Mouse (Mus musculus): ENCODE data around the gene Tubg1. TPM values are rescaled to one million over a fixed set of nuclear protein-coding genes. Genes with fewer than 3 reads are reported as not detected.

Tubg1 gene
- total RNA-seq (2023), result 10 to 100 TPM; 14.2 to 17.4 TPM

DNA sequence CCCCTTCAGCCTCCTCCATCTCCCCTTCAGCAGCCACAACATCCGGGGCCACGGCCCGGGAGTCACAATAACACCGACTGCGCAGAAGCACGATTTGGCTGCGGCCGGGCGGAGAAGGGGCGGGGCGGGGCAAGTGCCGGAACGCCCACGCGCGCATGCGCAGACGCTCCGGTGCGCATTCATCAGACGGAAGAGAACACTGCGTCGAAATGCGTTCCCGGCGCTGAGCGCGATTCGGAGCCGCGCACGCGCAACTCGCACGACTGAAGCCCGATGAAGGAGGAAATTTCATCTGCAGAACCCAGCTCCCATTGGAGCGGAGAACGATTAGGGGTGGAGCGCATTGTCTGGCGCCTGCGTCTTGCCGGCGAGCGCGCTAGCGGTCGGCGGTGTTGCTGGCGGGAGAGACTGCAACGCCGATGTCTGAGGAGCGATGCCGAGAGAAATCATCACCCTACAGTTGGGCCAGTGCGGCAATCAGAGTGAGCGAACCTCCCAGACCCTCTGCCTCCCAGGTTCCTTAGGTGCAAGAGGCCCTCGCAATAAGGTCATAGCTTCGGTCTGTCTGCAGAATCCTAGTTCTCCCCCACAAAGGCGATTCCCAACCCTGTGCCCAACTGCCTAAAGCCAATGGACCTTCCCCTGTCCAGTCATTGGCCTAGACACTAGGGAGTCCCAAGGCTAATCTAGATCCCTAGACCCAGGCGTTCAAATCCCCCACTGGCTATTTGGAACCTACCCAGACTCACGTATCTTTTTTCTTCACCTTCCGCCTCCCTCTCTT is at the start of gene Tubg1, which contains the start of gene Retreg3:
Gene Tubg1 (plus strand): TSS at position 178 of the 784 bp plus-strand sequence.
Gene Retreg3 (minus strand): TSS at position 133 of the 784 bp plus-strand sequence.

DNA sequence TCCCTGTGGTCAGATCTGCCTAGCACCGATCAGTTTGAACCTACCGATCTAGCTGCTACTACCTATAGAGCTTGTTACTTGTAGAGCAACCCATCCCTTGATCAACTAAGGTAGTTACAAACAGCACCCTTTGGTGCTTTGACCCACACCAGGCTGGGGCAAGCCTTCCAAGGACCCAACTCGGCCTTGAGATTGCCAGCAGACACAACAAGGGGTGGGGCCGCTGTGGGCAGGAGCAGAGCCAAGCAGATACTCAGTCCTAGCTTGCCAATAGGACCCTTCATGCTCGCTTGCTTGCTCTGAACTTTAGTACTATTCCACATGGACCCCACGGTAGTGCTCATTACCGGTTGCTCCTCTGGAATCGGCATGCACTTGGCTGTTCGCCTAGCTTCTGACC is 41.6 kb upstream of the Tubg1 start, which contains the start of gene Hsd17b1:
Gene Hsd17b1 (plus strand): TSS at position 291 of the 400 bp plus-strand sequence.

DNA sequence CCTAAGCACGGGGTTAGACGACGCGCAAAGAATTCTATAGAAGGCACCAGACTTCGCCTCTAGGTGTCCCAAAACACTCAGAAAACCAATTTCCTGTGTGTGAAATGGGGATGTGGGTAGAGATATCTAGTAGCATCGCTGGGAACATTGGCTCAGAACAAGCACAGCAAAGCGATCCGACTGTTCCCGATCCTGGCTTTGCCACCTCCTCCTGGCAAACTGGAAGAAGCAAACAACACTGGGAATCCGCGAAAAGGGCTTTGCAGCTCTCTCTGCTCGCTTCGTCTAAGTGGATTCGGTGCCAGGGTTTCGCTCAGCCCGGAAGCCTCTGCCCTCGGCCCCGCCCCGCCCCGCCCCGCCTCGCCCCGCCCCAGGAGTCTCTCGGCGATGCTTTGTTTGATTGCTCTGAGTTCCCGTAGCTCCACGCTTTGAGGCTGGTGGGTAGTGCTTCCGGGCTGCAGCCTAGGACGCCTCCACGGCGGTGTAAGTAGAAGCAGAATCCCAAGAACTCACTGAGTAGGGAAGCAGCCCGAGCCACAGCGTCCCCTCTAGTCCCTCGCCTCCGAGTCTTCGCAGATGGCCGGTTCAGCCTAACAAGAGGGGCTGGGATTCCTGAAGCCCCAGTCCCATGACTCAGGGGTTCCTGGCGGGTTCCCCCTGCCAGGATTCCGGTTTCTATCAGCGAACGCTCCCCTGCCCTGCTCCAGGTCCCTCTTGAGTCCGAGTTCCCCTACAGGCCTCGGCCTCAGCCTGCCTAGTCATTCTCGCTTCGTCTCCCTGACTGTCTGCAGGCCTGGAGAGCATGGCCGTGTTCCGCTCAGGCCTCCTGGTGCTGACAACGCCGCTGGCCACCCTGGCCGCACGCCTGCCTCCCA is 37.3 kb upstream of the Tubg1 start, which contains the start of gene Coasy:
Gene Coasy (plus strand): TSS at position 358 of the 875 bp plus-strand sequence.

DNA sequence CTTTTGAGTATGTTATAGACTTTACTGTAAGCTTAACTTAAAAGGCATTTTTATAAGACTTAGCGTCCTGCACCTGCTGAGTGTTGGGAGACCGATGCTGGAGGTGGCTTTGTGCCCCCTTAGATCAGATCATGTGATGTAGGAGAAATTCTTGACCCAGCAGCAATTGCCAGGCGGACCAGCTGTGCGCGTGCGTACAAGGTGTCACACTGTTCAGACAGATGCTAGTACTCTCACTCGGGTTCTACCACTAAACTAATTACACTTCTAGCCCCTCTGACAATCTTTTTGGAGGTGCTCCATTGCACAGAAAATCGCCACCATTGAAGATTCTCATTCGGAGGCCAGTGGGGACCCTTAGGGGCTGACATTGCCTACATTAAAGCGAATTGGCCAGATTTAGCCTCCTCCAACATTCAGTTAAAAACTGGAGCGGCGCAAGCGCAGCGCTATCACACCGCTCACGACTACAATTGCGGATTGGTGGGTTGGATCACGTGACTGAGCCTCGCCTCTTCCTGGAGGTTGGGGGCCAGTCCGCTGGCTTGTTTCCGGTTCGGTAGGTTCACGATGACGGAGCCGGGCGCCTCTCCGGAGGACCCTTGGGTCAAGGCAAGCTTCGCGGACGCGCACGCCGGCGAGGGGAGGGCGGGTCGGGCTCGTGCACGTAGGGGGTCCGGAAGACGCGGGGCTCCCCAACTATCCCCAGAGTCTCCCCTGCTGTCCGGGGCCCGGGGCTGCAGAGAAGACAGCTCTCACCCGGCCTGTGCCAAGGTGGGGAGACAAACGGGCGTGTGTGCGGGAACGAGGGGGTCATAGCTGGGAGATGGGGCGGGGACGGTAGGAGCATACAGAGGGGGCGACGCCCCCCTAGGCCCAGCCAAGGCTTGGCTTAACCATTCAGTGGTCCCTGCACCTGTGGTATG is 32.7 kb upstream of the Tubg1 start, which contains the start of gene Mlx:
Gene Mlx (plus strand): TSS at position 522 of the 926 bp plus-strand sequence.

DNA sequence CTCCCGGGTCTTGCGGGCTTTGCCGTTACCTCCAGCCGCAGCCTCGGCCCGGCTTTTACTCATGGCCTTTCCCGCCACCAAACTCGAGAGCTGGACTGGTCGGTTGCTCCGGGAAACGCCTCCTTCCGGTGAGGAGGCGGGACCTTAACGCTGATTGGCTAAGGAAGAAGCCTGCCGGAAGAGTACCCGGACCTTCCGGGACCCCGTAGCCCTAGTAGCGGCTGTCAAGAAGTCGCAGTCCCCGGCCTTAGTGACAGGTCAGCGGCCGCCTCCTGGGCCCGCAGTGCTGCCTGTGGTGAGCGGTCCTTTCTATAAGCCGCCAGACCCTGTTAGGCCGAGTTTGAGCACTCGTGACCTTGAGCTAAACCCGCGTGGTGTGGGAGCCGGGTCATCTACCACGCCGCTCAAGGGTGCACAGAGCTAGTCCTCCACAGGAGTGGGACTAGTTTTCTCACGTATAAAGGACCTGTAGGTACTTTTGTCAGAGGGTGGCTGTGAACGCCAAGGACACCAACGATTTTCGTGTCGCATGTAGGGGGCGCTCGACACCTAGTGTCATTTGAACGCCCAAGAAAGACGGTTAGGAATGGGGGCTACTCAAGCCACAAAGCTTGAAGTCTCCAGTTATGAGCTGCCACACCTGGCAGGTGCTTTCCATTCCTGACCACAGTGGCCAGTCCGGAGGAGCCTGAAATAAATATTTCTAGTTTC is 24.3 kb upstream of the Tubg1 start, which contains the start of gene Psmc3ip:
Gene Psmc3ip (minus strand): TSS at position 123 of the 711 bp plus-strand sequence.

DNA sequence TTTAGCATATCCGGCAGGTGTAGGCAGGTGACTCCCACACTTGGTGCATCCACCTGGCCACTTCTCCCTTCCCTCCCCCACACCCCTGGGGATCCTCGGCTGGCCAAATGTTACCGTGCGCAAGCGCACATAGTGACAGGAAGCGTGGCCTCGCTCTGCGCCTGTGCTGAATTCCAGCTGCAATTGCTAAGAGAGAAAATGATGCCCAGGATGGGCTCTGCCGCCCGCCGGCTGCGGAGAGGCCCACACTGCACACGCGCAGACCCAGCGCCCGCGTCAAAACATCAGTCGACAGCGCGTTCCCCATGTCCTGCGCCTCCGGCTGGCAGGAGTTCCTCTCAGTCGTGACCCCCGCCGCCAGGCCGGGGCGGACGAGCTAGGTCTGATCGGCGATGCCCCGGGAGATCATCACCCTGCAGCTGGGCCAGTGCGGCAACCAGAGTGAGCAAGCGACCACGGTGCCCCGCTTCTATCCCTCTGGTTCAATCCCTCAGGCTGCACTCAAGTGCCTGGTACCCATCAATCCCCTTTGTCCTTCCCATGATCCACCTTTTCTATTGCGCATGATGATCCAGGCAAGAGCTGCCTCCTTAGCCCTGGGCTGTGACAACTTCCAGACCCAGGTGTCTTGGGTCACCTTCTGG is 36.1 kb downstream of the Tubg1 start, which contains the start of gene Tubg2:
Gene Tubg2 (plus strand): TSS at position 180 of the 644 bp plus-strand sequence.

DNA sequence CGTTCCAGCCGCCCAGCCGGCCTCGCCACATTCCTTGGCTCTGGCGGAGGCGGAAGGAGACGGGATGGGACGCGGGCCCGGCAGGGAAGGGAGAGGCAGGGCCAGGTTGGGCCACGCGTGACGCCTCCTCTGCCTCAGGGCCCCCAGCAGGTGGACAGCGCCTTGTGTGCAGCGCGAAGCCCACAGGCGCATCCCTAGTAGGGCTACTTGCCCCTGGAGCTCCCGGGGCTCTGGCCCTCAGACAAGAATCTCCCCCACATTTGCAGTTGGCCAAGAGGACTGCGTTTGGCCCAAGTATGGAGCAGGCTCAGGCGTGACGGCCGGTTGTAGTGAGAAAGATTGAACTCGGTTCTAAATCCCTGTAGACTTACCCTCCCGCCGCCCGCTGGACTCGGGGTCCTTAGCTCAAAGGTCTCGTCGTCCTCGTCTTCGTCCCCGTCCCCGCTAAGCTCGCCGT is 50.6 kb downstream of the Tubg1 start, which contains the start of gene Cntnap1:
Gene Cntnap1 (plus strand): TSS at position 170 of the 457 bp plus-strand sequence.

DNA sequence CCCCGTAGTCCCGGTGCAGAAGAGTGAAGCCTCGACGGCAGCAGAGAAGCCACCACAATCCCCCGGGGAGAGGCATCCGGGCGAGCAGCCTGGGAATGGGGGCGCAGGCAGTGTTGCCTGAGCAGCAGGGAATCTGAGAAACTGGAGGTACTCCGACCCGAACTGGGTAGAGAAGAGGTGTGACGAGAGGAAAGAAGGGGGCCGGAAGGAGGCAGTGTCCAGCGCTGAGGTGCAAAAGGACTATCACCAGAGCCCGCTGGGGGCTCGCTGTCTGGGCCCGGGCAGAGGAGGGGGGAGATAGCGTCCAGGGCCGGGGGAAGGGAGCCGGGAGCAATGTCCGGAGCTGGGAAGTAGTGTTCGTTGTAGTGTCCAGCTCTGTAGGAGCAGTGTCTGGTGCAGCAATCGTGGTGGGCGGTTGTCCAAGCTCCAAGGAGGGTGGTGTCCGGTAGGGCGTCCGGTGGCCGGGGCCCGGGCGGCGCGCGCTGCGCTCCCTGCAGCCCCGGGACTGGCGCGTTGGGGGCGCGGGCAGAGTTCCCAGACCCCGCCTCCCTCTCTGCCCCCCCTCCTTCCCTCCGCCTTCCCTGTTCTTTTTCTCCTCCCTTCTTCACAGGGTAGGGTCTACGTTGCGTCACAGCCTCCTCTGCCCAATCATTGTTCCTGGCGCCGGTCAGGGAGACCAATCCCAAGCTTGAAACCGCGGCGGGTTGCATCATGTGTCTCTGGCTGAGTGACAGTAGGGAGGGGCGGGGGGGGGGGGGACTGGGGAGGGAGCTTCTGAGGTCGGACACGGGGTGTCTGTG is 51.3 kb downstream of the Tubg1 start, which contains the start of gene Plekhh3:
Gene Plekhh3 (minus strand): TSS at position 541 of the 800 bp plus-strand sequence.

DNA sequence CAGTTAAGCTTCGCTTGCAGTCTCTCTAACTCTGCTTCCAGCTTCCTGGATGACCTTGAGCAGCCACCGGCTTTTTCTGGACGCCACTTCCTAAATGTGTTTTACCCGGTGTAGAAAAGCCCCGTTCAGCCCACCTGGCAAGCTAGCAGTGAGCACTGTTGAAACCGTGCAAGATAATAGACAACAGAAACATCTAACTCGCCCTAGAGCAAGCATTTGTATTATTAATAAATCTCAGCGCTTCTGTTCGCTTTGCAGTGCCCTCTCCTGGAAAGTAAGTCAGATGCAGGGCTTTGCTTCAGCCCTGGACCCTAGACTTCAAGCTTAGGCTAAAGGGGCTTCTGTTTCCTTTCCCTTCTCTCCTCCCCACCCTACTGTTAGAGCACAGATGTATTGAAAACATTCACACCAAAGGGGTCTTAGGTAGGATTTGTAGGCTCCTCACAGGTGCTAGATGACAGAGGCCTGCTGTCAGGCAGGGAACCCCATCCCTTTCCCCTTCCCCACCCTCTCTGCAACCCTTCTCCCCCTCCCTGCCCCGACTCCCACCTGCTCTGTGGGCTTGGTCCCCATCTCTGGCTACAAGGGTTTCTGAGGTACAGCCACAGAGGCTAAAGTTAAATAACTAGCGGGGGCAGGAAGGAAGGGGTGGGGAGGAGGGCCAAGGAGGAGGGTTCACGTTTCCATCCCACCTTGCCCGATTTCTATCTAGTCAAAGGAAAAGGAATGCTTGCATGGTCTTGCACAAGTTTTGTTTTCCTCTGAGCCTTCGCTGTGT is 55.3 kb downstream of the Tubg1 start, which contains the start of gene Ccr10:
Gene Ccr10 (minus strand): TSS at position 593 of the 778 bp plus-strand sequence.

Other genes starting within 250 kb of the Tubg1 start
- gene Stat3, start 180.4 kb upstream of the Tubg1 start, total RNA-seq (2023), result 100 to 1,000 TPM; 218 to 234 TPM
- not detected for gene Cavin1, start 149.1 kb upstream of the Tubg1 start, total RNA-seq (2023)
- 100 to 1,000 TPM in 1 of 2 experiments, 10 to 100 TPM in 1; 76.8 to 108 TPM for gene Atp6v0a1, start 110.5 kb upstream of the Tubg1 start, total RNA-seq (2023)
- gene Naglu, start 49.9 kb upstream of the Tubg1 start, total RNA-seq (2023), result 10 to 100 TPM; 18.5 to 24.4 TPM
- gene Hsd17b1, start 41.5 kb upstream of the Tubg1 start, total RNA-seq (2023), result 1 to 10 TPM; 2.2 to 2.9 TPM
- gene Coasy, start 37.4 kb upstream of the Tubg1 start, total RNA-seq (2023), result 10 to 100 TPM; 18.3 to 21.7 TPM
- 10 to 100 TPM; 36.8 to 37.6 TPM for gene Mlx, start 32.7 kb upstream of the Tubg1 start, total RNA-seq (2023)
- gene Psmc3ip, start 24.5 kb upstream of the Tubg1 start, total RNA-seq (2023), result 1 to 10 TPM; 2.9 to 3.5 TPM
- 10 to 100 TPM; 85.9 to 89.2 TPM for gene Retreg3, start within 50 bp of the Tubg1 start, total RNA-seq (2023)
- 1 to 10 TPM; 3.2 to 7.1 TPM for gene Tubg2, start 36.0 kb downstream of the Tubg1 start, total RNA-seq (2023)
- under 1 TPM; 0.21 to 0.32 TPM for gene Cntnap1, start 50.6 kb downstream of the Tubg1 start, total RNA-seq (2023)
- gene Plekhh3, start 51.4 kb downstream of the Tubg1 start, total RNA-seq (2023), result 1 to 10 TPM in 1 of 2 experiments, under 1 TPM in 1; 0.95 to 1.4 TPM
- not detected for gene Ccr10, start 55.5 kb downstream of the Tubg1 start, total RNA-seq (2023)
- gene Ezh1, start 106.5 kb downstream of the Tubg1 start, total RNA-seq (2023), result 10 to 100 TPM; 89.5 to 93.8 TPM
- gene Ramp2, start 126.1 kb downstream of the Tubg1 start, total RNA-seq (2023), result not detected
- 10 to 100 TPM; 69.8 to 82.7 TPM for gene Vps25, start 133.8 kb downstream of the Tubg1 start, total RNA-seq (2023)
- under 1 TPM; 0.20 to 0.77 TPM for gene Wnk4, start 140.6 kb downstream of the Tubg1 start, total RNA-seq (2023)
- gene Cntd1, start 159.1 kb downstream of the Tubg1 start, total RNA-seq (2023), result under 1 TPM in 1 of 2 experiments, not detected in 1; 0.29 TPM
- gene Coa3, start 159.2 kb downstream of the Tubg1 start, total RNA-seq (2023), result 10 to 100 TPM; 30.6 to 33.6 TPM
- gene Becn1, start 182.3 kb downstream of the Tubg1 start, total RNA-seq (2023), result 100 to 1,000 TPM; 185 to 187 TPM
- 100 to 1,000 TPM; 143 to 148 TPM for gene Psme3, start 196.3 kb downstream of the Tubg1 start, total RNA-seq (2023)
- 10 to 100 TPM; 13.2 to 14.9 TPM for gene Aoc2, start 205.1 kb downstream of the Tubg1 start, total RNA-seq (2023)
- gene Aoc3, start 210.7 kb downstream of the Tubg1 start, total RNA-seq (2023), result under 1 TPM in 1 of 2 experiments, not detected in 1; 0.50 TPM
- gene G6pc, start 247.6 kb downstream of the Tubg1 start, total RNA-seq (2023), result not detected

All from B cell, adult 67 days (primary cell).